Mouse (Mus musculus): ENCODE data around the gene Htatsf1. TPM values are rescaled to one million over a fixed set of nuclear protein-coding genes. Genes with fewer than 3 reads are reported as not detected.

Gene Htatsf1
- total RNA-seq (2023), result 10 to 100 TPM; 22.7 to 32.5 TPM

DNA sequence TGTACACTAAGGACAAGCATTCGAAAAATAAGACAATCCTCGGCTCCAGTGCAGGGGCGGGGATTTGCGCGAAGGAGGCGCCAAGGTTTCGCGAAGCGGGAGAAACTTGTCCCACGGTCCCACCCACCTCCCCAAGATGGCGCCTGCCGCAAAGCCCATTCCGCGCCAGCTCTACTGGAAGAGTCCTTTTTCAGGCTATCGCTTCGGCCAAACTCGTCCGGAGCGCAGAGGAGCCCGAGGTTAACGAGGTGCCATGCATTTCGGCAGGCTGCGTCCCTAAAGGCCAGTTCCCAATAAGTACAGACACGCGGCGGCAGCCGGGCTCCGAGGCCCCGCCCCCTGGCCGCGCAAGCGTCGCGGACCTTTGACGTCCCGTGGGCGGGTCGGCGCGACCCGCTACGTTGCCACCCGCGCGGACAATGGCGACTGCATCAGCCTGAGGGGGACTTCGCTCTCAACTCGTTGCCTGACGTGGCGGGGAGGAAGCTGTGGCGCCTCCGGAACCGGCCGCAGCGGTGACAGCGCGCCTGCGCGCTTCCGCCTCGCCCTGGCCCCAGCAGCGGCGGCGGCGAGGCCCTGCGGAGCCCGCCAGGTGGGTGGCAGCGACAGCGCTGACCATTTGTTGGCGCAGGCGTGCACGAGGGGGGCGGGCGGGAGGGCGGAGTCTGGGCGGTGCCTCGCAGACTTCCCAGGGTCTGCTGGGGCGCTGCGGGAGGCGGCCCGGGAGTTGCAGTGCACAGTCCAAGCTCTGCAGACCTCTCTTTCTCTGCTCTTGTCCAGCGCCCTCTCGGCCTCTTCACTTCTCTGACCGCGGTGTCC is at the start of gene Htatsf1:
Gene Htatsf1 (plus strand): TSS at position 410 of the 819 bp plus-strand sequence.

DNA sequence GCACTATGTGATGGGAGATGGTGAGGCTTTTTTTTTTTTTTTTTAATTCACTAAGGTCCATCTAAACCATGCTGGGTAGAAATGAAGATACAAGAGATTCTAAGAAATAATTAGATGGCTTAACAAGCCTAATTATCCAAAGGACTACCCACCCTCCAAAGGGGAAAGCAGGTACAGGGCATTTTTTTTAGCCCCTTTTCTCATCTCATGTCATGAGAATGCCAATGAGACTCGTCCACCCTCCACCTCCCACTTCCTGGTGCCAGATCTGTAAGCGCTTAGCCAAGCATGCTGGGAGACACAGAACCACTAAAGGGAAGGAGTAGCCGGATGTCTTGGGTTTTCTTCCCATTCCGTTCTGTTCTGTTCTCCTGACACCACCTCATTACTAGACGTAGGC is 10.6 kb upstream of the Htatsf1 start, which contains the start of gene Brs3:
Gene Brs3 (plus strand): TSS at position 301 of the 400 bp plus-strand sequence.

DNA sequence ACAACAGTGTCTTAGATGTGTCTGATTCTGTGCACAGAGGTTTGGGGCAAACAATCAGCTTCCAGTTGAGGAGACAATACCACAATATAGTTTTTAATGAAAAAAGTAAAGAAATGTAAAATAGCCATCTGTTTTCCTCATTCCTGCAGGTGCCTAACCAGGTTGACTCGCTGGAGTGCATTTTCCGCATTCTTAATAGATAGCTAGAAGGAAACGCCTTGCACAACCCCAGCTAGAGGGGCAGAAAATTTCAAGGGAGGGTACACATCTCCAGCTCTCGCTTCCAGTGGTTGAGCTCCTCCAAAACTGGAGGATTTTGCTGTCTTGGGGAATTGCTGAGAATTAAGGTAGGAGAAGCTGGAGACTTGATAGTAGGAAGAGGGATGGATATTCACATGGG is 34.4 kb downstream of the Htatsf1 start, which contains the start of gene Vgll1:
Gene Vgll1 (plus strand): TSS at position 301 of the 400 bp plus-strand sequence.

Other genes with a start within 250 kb of the Htatsf1 start
- gene Map7d3, start 231.3 kb upstream of the Htatsf1 start, total RNA-seq (2023), result 1 to 10 TPM; 3.3 to 3.6 TPM
- gene Adgrg4, start 183.4 kb upstream of the Htatsf1 start, total RNA-seq (2023), result not detected
- gene Brs3, start 10.5 kb upstream of the Htatsf1 start, total RNA-seq (2023), result not detected
- not detected for gene Vgll1, start 34.5 kb downstream of the Htatsf1 start, total RNA-seq (2023)
- under 1 TPM in 1 of 2 experiments, not detected in 1; 0.43 TPM for gene Cd40lg, start 158.6 kb downstream of the Htatsf1 start, total RNA-seq (2023)

All from monocyte, adult 59 days (primary cell).